Mouse (Mus musculus) right cerebral cortex, postnatal 4 days (tissue): ENCODE results near the gene Rhox3a.
"Not testable (repeated sequence)": the region's sequence is repeated elsewhere in the genome, so short reads cannot be mapped to it uniquely, and the experiment has no call there.

Source experiments
- DNase-seq: peaks from one replicate; pipeline ENCODE4 v3.0.0-alpha.2; 2022

The Rhox3a gene

GRCm38 (mm10) chrX:37249619-37250018, at the start of gene Rhox3a:
Rhox3a (plus strand) TSS chrX:37249919.
- DNase-seq, result not testable (repeated sequence)

DNA sequence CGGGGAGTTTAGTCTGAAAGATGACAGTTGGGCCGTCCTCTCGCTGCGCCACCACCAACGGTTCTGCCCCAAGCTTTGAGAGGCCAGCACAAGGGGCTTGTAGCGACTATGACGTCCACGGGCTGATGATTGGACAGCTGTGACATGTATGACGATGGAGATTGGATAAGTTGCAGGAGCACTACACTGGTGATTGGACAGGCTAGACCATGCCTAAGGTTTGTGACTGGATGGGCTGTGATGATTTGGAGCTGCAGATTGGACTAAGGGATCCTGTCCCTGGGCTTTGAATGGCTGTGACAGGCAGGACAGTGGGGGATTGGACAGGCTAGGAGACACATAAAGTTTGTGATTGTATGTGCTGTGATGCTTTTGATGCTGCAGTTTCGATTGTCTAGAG, 38.8 kb upstream of the Rhox3a start, which contains the start of gene Gm9:
Gene Gm9, minus strand, starts transcription at position 101 of the 400 bp plus-strand sequence.
- DNase-seq, result no peak

GRCm38 (mm10) chrX:37222158-37222557, 27.6 kb upstream of the Rhox3a start, which contains the start of gene Rhox1:
Rhox1 (minus strand) TSS chrX:37222258.
- not testable (repeated sequence) for DNase-seq

DNA sequence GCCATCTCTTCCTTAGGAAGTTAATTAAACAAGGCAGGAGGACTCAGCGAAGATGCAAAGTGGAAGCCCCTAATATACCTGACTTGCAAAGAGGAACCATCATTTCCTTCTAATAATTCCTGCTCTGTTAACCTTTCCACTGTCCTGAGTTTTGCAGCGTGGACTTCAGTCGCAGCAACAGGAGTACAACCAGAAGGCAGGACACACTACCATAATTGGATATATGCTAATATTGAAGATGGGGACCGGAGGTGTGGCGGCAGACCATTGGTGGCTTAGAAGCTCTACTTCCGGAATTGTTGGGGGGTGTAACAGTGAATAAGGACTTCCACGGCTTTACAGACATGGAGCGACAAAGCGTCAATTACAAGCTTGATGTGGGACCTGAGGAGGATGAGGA, 5.0 kb upstream of the Rhox3a start, which contains the start of gene Rhox2a:
Gene Rhox2a, plus strand, starts transcription at position 301 of the 400 bp plus-strand sequence.
- DNase-seq, result not testable (repeated sequence)

DNA sequence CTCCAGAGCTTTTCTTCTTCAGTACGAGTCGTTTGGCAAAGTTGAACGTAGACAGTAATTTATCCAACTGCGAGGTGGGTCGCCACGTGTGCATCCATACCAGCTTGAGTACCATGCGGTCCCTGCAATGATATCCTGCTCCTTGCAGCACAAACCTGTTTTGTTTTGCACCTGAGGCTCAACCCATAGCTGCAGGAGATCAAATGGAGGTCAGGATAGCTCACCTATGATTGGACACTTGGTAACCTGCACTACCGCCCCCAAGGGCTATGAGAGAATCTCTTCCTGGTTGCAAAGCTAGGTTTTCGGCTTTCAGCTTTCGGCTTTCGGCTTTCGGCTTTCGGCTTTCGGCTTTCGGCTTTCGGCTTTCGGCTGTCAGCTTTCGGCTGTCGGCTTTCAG, 15.3 kb downstream of the Rhox3a start, which contains the start of gene Rhox4a:
Gene Rhox4a, plus strand, starts transcription at position 301 of the 400 bp plus-strand sequence.
- DNase-seq, result not testable (repeated sequence)
